Mouse (Mus musculus) G1E (cell line): ENCODE measurements at regions not wholly inside any gene's neighbourhood (a gene's known extent, or its start where the extent isn't known, plus 50 kb on each side); places are given as distances from the start of the nearest gene placed in this dataset.

Experiments
- CTCF ChIP-seq: IDR thresholded peaks from 2 replicates; pipeline ENCODE4 v1.5.1; 2012; ENCODE audit warnings: low read depth, low read length, inconsistent platforms, mixed read lengths
- GATA2 ChIP-seq: IDR thresholded peaks from 2 replicates; pipeline ENCODE4 v1.6.1; 2012; ENCODE audit warnings: low read depth, low read length, inconsistent platforms, borderline replicate concordance
- TAL1 ChIP-seq: conservative IDR thresholded peaks from 2 replicates; pipeline ENCODE4 v1.6.1; 2012; ENCODE audit warnings: low read depth, low read length, inconsistent platforms, mixed read lengths

DNA sequence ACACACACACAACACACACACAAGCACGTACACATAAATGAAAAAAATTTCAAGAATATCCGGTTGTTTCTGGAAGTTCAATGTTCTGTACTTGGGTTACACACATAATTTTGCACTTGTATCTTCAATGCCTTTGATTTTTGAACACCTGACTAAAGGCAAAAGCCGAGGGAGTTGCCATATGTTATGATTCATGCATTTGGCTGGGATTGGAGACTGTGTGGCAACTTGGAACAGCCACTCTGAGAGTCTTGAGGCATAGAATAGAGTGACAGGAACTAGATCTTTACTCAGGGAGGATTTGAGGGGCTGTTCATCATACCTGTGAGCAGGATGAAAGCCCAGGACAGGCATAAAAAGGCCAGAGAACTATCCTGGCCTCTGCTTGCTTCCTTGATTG, 112.5 kb upstream of the Hmgn3 start:
- TF ChIP-seq CTCF = no peak
- no peak for TF ChIP-seq GATA2
- TF ChIP-seq TAL1 = no peak
